Mouse (Mus musculus) midbrain, postnatal 0 days (tissue): Measurements from ENCODE around the gene Vgll4. TPM values are rescaled to one million over a fixed set of nuclear protein-coding genes. Genes with fewer than 3 reads are reported as not detected.

Experiments used
- ATAC-seq: fragments of 200-750 bp; cut with Nextera tagmentation; 2 replicates; pipeline ENCODE4 v1.8.0; 2017; ENCODE audit warnings: moderate number of reproducible peaks, mild to moderate bottlenecking, moderate TSS enrichment, moderate library complexity; ENCODE audit not compliant: low FRiP score
- DNase-seq: peaks from one replicate; pipeline ENCODE4 v3.0.0-alpha.2; 2015; ENCODE audit warnings: low spot score
- H3K27ac ChIP-seq: fragments of 300-500 bp; sonication (generic); 2 replicates; pipeline ENCODE4 v1.5.1; 2014; ENCODE audit warnings: low read depth, mild to moderate bottlenecking, low read length, mixed read lengths
- H3K27me3 ChIP-seq: fragments of 300-500 bp; sonication (generic); 2 replicates; pipeline ENCODE4 v1.6.1; 2014; ENCODE audit warnings: low read length, control low read depth, mixed read lengths; ENCODE audit not compliant: insufficient read depth
- H3K36me3 ChIP-seq: fragments of 300-500 bp; sonication (generic); 2 replicates; pipeline ENCODE4 v1.6.1; 2014; ENCODE audit warnings: low read length, control low read depth, mixed read lengths; ENCODE audit not compliant: insufficient read depth
- H3K4me1 ChIP-seq: fragments of 300-500 bp; sonication (generic); 2 replicates; pipeline ENCODE4 v1.6.1; 2014; ENCODE audit warnings: mild to moderate bottlenecking, control low read depth, antibody characterized with exemption, low read length, mixed read lengths; ENCODE audit not compliant: insufficient read depth
- H3K4me2 ChIP-seq: fragments of 300-500 bp; sonication (generic); 2 replicates; pipeline ENCODE4 v1.6.1; 2014; ENCODE audit warnings: low read depth, mild to moderate bottlenecking, low read length, mixed read lengths; ENCODE audit not compliant: poor library complexity, severe bottlenecking
- H3K4me3 ChIP-seq: fragments of 300-500 bp; sonication (generic); 2 replicates; pipeline ENCODE4 v1.5.1; 2014; ENCODE audit warnings: low read depth, mild to moderate bottlenecking, low read length, moderate library complexity
- H3K9ac ChIP-seq: fragments of 300-500 bp; sonication (generic); replicated peaks from 2 replicates; pipeline ENCODE4 v1.6.1; 2014; ENCODE audit warnings: mild to moderate bottlenecking, low read length, moderate library complexity, mixed read lengths; ENCODE audit not compliant: poor library complexity, severe bottlenecking
- H3K9me3 ChIP-seq: fragments of 300-500 bp; sonication (generic); 2 replicates; pipeline ENCODE4 v1.6.1; 2016; ENCODE audit warnings: low read length, control low read depth
- CTCF ChIP-seq: IDR thresholded peaks from 2 replicates; pipeline ENCODE4 v1.5.1; 2016; ENCODE audit warnings: antibody characterized with exemption, mild to moderate bottlenecking
- WGBS: fragments of 180-500 bp; shearing (Covaris S2); extraction: QIAGEN DNeasy Blood & Tissue Kit; methylation state at CpG from one replicate; pipeline ENCODE4 v1.1.7; 2014; 5-methylcytosine and 5-hydroxymethylcytosine counted together
- polyA plus RNA-seq: library from polyadenylated mRNA; unstranded; fragments of >200 nt; fragmentation: Nextera tagmentation; extraction: Ambion mirVana; gene quantifications from 2 replicates; pipeline ENCODE4 v1.2.1, GENCODE M21; 2015
- total RNA-seq: library from RNA; depleted of rRNA; stranded (reverse); fragments of >200 nt; gene quantifications from 2 replicates; pipeline ENCODE4 v1.2.3, GENCODE M21; 2014

Vgll4 gene
- total and polyA plus RNA-seq, 2 experiments from 2014 or later: 36.0 to 58.5 TPM

DNA sequence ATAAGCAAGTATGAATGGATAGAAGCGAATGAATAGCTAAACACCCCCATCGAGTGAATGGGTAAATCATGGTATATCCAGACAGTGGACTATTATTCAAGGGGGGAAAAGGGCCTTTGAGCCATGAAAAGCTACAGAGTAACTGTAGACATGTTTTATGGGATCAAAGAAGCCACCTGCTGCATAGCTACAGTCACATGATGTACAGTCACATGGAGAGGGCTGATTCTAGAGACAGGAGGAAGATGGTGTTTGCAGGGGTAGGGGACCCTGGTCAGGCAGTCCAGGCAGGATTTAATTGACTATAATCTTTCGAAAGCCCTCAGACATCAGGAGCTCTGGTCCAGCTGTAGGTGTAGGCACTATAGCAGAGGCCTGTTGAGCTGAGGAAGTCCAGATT, 133.4 kb downstream of the Vgll4 start:
- Histone ChIP-seq H3K4me1 (no peaks in the 10 kb centered on the region), H3K36me3 (no peaks in the 10 kb centered on the region), H3K9ac (no peak overlapping the region), H3K9me3 (no peaks in the 10 kb centered on the region), H3K27ac (no peak overlapping the region), H3K27me3 (no peaks in the 10 kb centered on the region), H3K4me2 (no peak overlapping the region), H3K4me3 (no peak overlapping the region)
- DNase-seq: no peak
- WGBS: 77% methylated on average over 3 of the region's 3 CpGs
- no peak for ATAC-seq
- TF ChIP-seq CTCF: no peak

DNA sequence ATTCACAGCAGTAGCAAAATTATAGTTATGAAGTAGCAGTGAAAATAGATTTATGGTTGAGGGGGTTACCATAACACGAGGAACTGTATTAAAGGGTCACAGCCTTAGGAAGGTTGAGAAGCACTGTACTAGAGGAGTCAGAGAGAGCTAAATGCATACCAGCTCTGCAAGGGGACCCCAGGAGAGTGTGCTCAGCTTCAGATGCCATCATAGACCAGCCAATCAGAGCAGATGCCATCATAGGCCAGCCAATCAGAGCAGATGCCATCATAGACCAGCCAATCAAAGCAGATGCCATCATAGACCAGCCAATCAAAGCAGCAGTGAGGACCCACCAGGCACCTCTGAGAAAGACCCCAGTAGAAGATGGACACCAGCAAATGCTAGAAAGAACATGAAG, 134.0 kb downstream of the Vgll4 start:
- no peaks in the 10 kb centered on the region for H3K9me3 ChIP-seq
- H3K27me3 ChIP-seq: no peaks in the 10 kb centered on the region
- no peak overlapping the region for H3K27ac ChIP-seq
- H3K4me1 ChIP-seq: no peaks in the 10 kb centered on the region
- H3K4me2 ChIP-seq: no peak overlapping the region
- WGBS: 84% methylated on average over 1 of the region's 1 CpGs
- no peak overlapping the region for H3K9ac ChIP-seq
- H3K36me3 ChIP-seq: no peaks in the 10 kb centered on the region
- no peak overlapping the region for H3K4me3 ChIP-seq
- ATAC-seq (no peak), DNase-seq (no peak)
- no peak for TF ChIP-seq CTCF

DNA sequence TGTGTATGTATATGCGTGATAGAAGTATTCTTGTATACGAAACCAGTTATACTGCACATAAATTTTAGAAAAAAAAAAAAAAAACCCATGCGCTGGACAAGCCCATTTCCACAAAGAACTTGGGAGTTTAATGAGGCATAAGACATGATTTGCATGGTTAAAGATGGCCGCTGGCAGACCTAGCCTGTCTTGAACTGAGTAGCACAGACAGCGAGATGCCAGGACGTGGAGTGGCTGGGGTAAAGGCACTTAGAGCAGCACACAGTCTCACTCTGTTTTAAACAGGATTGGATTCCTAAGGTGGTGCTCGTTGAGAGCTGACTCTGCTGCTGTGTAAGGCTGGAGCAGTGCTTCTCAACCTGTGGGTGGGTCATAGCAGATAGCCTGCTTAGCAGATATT, 134.4 kb downstream of the Vgll4 start:
- H3K27ac ChIP-seq: no peak overlapping the region

DNA sequence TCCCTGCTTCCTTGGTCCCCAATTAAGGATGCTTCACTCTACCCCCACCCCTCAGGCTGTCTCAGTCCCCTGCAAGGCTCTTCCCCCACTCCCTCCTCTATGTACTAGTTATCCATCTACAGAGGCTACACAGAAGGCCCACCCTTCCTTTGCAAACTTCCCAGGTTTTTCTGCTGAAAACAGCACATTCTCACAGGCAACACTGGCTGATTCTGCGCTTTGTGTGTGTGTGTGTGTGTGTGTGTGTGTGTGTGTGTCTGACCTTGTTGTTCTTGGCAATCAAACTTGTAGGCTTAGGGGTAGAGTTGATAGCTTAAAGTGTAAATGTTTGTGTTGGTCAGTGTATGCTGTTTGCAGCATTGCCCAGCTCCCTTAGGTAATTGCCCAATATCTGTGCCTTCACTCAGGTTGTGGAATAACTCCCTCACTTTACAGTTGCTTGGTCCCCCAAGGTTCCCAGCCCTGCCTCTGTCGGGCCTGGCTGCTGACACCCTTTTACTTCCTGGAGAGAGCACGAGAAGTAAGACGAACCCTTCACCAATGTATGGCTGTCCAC, 135.9 kb downstream of the Vgll4 start:
- H3K27me3 ChIP-seq: no peaks in the 10 kb centered on the region
- no peak overlapping the region for H3K9ac ChIP-seq
- H3K4me2 ChIP-seq: no peak overlapping the region
- DNase-seq (no peak), ATAC-seq (no peak)
- no peaks in the 10 kb centered on the region for H3K4me1 ChIP-seq
- H3K36me3 ChIP-seq: no peaks in the 10 kb centered on the region
- WGBS: 79% methylated on average over 4 of the region's 4 CpGs
- H3K27ac ChIP-seq: no peak overlapping the region
- no peaks in the 10 kb centered on the region for H3K9me3 ChIP-seq
- TF ChIP-seq CTCF: no peak
- H3K4me3 ChIP-seq: no peak overlapping the region

More for the DNA sequence above, 134.4 kb downstream of the Vgll4 start:
- no peak for TF ChIP-seq CTCF
- ATAC-seq: no peak
- H3K4me1 ChIP-seq: no peaks in the 10 kb centered on the region
- no peak overlapping the region for H3K9ac ChIP-seq
- H3K4me2 ChIP-seq: no peak overlapping the region
- no peaks in the 10 kb centered on the region for H3K27me3 ChIP-seq
- H3K9me3 ChIP-seq: no peaks in the 10 kb centered on the region
- no peak for DNase-seq
- H3K4me3 ChIP-seq: no peak overlapping the region
- WGBS: 89% methylated on average over 7 of the region's 7 CpGs
- no peaks in the 10 kb centered on the region for H3K36me3 ChIP-seq

DNA sequence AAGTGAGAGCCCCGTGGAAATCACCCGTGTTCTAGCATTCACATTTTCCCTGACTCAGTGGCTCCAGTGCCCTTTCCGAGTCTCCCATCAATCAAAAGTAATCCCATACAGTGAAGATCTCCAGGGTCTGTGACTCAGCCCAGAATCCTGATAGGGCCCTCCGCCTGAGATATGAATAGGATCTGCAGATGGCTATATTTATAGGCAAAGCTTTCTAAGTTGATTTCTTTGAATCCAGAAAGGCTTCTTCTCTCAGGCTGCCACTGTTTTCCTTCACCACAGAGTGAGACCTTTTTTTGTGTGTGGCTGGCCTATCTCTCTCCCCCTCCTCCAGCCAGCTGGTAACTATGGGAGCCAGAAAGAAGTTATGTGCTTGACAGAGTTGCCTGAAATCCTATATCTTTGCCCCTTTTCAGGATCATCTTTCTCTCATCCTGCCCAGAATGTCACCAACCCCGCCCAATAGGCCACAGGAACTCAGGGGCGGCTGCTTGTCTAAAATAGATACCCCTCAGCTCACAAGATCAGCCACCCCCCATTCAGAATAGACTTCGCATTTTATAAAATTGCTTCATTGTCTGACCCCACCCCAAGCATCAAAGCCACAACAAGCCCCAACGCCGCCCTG, 136.6 kb downstream of the Vgll4 start:
- H3K4me1 ChIP-seq: no peaks in the 10 kb centered on the region
- WGBS: 73% methylated on average over 9 of the region's 9 CpGs
- no peak overlapping the region for H3K9ac ChIP-seq
- no peaks in the 10 kb centered on the region for H3K27me3 ChIP-seq
- no peak overlapping the region for H3K27ac ChIP-seq
- no peak overlapping the region for H3K4me3 ChIP-seq
- no peaks in the 10 kb centered on the region for H3K36me3 ChIP-seq
- H3K9me3 ChIP-seq: no peaks in the 10 kb centered on the region
- DNase-seq: no peak
- H3K4me2 ChIP-seq: no peak overlapping the region
- no peak for TF ChIP-seq CTCF
- ATAC-seq: no peak

DNA sequence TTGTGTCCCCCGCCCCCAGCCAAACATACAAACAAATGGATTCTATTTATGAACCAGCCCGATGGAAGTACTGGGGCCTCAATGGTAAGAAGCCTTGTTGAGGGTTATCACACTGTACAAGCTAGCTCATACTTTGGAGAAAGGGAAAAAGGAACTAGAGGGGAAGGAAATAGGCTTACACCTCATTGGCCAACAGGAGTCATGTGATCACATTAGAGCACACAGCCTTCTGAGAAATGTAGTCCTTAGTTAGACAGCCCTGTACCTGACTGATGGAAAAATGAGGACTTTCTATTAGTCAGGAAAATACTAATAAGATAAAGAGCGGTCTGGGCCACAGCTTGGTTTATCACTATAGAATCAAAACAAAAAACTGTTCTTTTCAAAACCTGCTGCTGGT, 138.0 kb downstream of the Vgll4 start:
- Histone ChIP-seq H3K9me3 (no peaks in the 10 kb centered on the region), H3K36me3 (no peaks in the 10 kb centered on the region), H3K27ac (no peak overlapping the region), H3K4me2 (no peak overlapping the region), H3K9ac (no peak overlapping the region), H3K4me3 (no peak overlapping the region), H3K4me1 (no peaks in the 10 kb centered on the region), H3K27me3 (no peaks in the 10 kb centered on the region)
- ATAC-seq: no peak
- DNase-seq: no peak
- TF ChIP-seq CTCF: no peak
- 95% methylated on average over 3 of the region's 3 CpGs for WGBS
